Mouse (Mus musculus) kidney, embryonic 16.5 days (tissue): ENCODE data around the gene Cpsf4l. TPM values are rescaled to one million over a fixed set of nuclear protein-coding genes. Genes with fewer than 3 reads are reported as not detected.

Experiments used
- ATAC-seq: fragments of 200-750 bp; cut with Nextera tagmentation; 2 replicates; pipeline ENCODE4 v1.8.0; 2017; ENCODE audit warnings: moderate TSS enrichment; ENCODE audit not compliant: low FRiP score, low TSS enrichment
- H3K27ac ChIP-seq: fragments of 300-500 bp; sonication (generic); 2 replicates; pipeline ENCODE4 v1.5.1; 2014; ENCODE audit warnings: low read length
- H3K27me3 ChIP-seq: fragments of 300-500 bp; sonication (generic); 2 replicates; pipeline ENCODE4 v1.6.1; 2014; ENCODE audit warnings: low read length, control low read depth, mixed read lengths; ENCODE audit not compliant: insufficient read depth
- H3K36me3 ChIP-seq: fragments of 300-500 bp; sonication (generic); 2 replicates; pipeline ENCODE4 v1.6.1; 2014; ENCODE audit warnings: low read length, control low read depth, mixed read lengths; ENCODE audit not compliant: insufficient read depth
- H3K4me1 ChIP-seq: fragments of 300-500 bp; sonication (generic); 2 replicates; pipeline ENCODE4 v1.6.1; 2014; ENCODE audit warnings: low read length, control low read depth, mixed read lengths; ENCODE audit not compliant: insufficient read depth
- H3K4me2 ChIP-seq: fragments of 300-500 bp; sonication (generic); replicated peaks from 2 replicates; pipeline ENCODE4 v1.6.1; 2014; ENCODE audit warnings: low read depth, low read length
- H3K4me3 ChIP-seq: fragments of 300-500 bp; sonication (generic); 2 replicates; pipeline ENCODE4 v1.5.1; 2014; ENCODE audit warnings: mild to moderate bottlenecking, low read length
- H3K9ac ChIP-seq: fragments of 300-500 bp; sonication (generic); replicated peaks from 2 replicates; pipeline ENCODE4 v1.6.1; 2014; ENCODE audit warnings: low read length
- H3K9me3 ChIP-seq: fragments of 300-500 bp; sonication (generic); 2 replicates; pipeline ENCODE4 v1.6.1; 2016; ENCODE audit warnings: low read length, control low read depth
- WGBS: fragments of 180-500 bp; shearing (Covaris S2); extraction: QIAGEN DNeasy Blood & Tissue Kit; methylation state at CpG from one replicate; pipeline ENCODE4 v1.1.7; 2014; 5-methylcytosine and 5-hydroxymethylcytosine counted together
- polyA plus RNA-seq: library from polyadenylated mRNA; unstranded; fragments of >200 nt; fragmentation: Nextera tagmentation; extraction: Ambion mirVana; gene quantifications from 2 replicates; pipeline ENCODE4 v1.2.1, GENCODE M21; 2015

Cpsf4l gene
- polyA plus RNA-seq, 1 experiment from 2014 or later, result 1.3 TPM

DNA sequence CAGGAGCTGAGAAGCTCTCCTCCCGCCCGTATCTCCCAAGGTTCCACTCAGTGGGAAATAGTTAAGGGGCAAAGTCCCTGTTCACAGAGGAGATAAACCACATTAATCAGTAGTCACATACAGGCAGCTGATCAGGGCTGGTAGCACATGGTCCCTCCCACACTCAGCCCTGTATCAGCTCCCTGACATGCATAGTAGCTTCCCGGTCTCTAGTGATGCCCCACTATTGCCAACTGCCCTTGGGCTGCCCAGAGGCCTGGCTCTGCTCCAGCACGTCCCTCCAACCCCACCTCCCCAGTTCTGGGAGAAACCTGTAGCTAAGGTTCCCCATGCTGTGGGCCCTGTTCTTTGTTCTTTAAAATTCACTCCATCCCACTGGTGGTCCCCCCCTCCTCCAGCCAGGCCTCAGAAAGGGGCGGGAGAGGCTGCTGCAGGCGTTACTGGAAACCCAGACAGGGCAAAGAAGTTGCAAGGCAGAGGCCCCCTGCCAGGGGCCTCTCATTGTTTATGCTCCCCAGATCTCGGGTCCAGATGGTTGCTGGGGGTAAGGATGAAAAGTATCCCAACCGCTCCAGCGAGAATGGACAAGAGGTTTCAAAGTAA, 40.0 kb upstream of the Cpsf4l start:
- H3K4me1 ChIP-seq, result peaks cover 43% of the 10 kb centered on the region
- H3K27me3 ChIP-seq, result no peaks in the 10 kb centered on the region
- peak overlapping the region; percentile 82 for H3K4me2 ChIP-seq
- H3K27ac ChIP-seq, result peak overlapping the region; percentile 94
- no peak for ATAC-seq
- no peaks in the 10 kb centered on the region for H3K9me3 ChIP-seq
- peak overlapping the region; percentile 84 for H3K4me3 ChIP-seq
- peak overlapping the region; percentile 84 for H3K9ac ChIP-seq
- WGBS, result 1% methylated on average over 9 of the region's 9 CpGs
- H3K36me3 ChIP-seq, result no peaks in the 10 kb centered on the region

DNA sequence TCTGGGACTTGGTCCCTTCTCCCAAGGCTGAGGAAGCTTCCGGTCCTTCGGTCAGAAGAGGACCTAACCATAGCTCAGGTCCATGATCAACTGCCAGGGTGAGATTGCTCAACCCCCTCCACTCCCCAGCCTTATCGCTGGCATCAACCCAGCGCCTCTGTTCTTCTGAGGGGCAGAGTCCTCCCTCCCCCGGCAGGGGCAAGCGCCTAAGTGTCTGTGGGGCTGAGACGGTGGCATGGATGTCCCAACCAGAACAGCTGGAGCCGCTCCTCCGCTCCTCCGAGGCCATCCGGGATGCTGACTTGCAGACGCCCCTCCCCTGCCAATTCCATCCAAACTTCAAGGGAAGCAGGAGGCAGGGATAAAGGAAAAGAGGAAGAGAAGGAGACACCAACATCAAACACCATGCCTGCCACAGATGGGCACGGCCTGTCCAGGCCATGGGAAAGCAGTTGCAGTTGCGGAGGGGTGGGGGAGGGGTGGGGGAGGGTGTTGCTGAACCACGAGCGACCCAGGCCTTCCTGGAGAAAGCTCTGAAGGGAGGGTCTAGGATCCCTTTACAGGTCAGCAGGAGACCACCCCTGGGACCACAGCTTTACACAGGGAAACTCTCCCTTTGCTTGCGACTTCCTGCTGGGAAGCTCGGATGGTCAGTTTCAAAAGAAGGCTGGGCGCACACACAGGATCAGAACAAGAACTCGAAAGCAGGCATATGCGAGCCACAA, 39.1 kb upstream of the Cpsf4l start:
- Histone ChIP-seq H3K36me3 (no peaks in the 10 kb centered on the region), H3K9ac (peak overlapping the region; percentile 84), H3K4me2 (peak overlapping the region; percentile 82), H3K9me3 (no peaks in the 10 kb centered on the region), H3K27me3 (no peaks in the 10 kb centered on the region), H3K4me1 (peaks cover 43% of the 10 kb centered on the region), H3K27ac (peak overlapping the region; percentile 94), H3K4me3 (peak overlapping the region; percentile 84)
- WGBS, result 4% methylated on average over 21 of the region's 21 CpGs
- ATAC-seq, result no peak

DNA sequence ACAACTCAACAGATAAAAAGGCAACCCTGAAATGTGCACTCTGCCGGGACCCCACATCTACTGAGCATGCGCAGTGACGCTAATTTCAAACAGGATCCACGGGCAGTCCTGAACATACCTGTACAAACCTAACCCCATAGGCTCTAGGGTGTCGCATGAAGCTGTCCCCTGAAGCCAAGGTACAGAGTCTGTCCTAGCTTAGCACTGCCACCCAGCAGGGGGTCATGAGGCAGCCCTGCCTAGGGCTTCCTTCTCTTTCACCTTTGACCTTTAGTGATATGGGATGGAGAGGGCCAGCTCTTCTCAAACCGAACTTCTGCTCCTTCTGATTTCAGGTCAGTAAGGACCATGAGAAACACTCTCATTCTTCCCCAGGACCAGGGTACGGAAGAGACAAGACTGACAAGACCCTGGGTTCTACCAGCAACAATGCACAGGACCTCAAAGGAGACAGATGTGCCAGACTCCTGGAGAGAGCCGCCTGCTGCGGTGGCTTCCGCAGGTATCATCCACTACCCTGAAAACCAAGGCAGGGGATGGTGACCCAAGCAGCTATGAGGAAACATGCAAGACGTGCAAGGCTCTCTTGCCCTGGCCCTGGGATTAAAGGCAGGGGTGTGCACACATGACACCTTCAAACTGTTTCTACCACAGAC, 38.0 kb upstream of the Cpsf4l start:
- ATAC-seq, result no peak
- peak overlapping the region; percentile 17 for H3K9ac ChIP-seq
- peak overlapping the region; percentile 94 for H3K27ac ChIP-seq

DNA sequence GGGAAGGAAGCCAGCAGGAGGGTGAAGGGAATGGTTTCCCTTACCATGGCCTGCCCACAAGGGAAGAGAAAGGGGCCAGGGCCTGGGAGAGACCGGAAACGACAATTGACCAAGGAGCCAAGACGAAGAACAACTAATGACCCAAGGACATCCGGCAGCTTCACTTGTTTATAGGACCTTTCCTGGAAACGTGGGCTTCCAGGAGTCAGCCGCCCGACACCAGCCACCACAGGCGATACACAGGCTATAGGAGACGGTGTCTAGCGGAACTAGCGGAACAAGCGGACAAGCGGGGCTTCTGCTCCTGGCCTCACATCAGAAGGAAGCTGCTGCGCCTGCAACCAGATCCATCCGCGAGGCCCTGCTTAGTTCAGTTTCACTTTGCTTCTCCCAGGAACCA, 37.2 kb upstream of the Cpsf4l start:
- Histone ChIP-seq H3K27me3 (no peaks in the 10 kb centered on the region), H3K4me1 (peaks cover 37% of the 10 kb centered on the region), H3K27ac (peak overlapping the region; percentile 39), H3K4me3 (peak overlapping the region; percentile 3; the same call in 1 of the 2 replicates), H3K36me3 (peaks cover 15% of the 10 kb centered on the region), H3K4me2 (peak overlapping the region; percentile 82), H3K9me3 (peaks cover 7% of the 10 kb centered on the region; the same call in 1 of the 2 replicates), H3K9ac (peak overlapping the region; percentile 17; the same call in 1 of the 2 replicates)
- no peak for ATAC-seq
- 20% methylated on average over 16 of the region's 16 CpGs for WGBS

More for the DNA sequence above, 38.0 kb upstream of the Cpsf4l start:
- H3K4me3 ChIP-seq, result peak overlapping the region; percentile 4; the same call in 1 of the 2 replicates
- peaks cover 9% of the 10 kb centered on the region for H3K36me3 ChIP-seq
- peaks cover 7% of the 10 kb centered on the region; the same call in 1 of the 2 replicates for H3K9me3 ChIP-seq
- WGBS, result 78% methylated on average over 11 of the region's 11 CpGs
- no peaks in the 10 kb centered on the region for H3K27me3 ChIP-seq
- H3K4me2 ChIP-seq, result peak overlapping the region; percentile 82
- H3K4me1 ChIP-seq, result peaks cover 43% of the 10 kb centered on the region

DNA sequence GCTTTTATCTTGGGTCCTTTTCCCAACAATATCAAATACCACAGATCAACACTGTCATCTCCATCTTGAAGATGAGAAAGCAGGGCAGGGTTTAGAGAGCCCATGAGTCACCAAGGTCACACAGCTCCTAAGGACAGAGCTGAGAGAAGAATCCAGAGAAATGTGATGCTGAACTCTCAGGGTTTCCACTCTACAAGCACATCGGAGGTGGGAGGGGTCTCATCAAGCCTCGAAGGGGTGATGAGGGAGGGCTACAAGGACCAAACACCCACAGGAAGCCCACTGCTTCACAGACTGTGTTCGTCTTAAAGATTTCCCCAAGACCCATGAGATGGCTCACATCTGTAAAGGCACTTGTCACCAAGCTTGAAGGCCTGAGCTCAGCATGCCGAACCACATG, 36.1 kb upstream of the Cpsf4l start:
- Histone ChIP-seq H3K4me2 (no peak overlapping the region), H3K36me3 (peaks cover 15% of the 10 kb centered on the region), H3K9ac (no peak overlapping the region), H3K4me1 (peaks cover 36% of the 10 kb centered on the region), H3K27ac (no peak overlapping the region), H3K9me3 (peaks cover 7% of the 10 kb centered on the region; the same call in 1 of the 2 replicates), H3K4me3 (no peak overlapping the region), H3K27me3 (no peaks in the 10 kb centered on the region)
- 67% methylated on average over 4 of the region's 4 CpGs for WGBS
- ATAC-seq, result no peak

DNA sequence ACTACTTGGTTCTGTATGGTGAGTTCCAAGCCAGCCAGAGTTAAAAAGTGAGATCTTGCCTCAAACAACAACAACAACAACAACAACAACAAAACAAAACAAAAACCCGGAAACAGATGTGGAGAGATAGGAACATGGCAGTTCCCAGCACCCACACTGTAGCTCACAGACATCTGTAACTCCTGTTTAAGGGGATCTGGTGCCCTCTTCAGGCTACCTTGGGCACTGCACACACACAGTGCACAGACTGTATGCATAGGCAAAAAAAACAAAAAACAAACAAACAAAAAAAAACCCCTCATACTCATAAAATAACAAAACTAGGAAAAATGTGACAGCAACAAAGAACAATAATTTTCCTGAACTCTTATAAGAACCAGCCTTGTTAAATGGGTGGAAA, 33.2 kb upstream of the Cpsf4l start:
- H3K9ac ChIP-seq, result no peak overlapping the region
- H3K4me1 ChIP-seq, result peaks cover 30% of the 10 kb centered on the region
- no peak for ATAC-seq
- peaks cover 18% of the 10 kb centered on the region for H3K36me3 ChIP-seq
- WGBS, result 100% methylated on average over 1 of the region's 1 CpGs
- no peak overlapping the region for H3K27ac ChIP-seq
- H3K4me2 ChIP-seq, result no peak overlapping the region
- H3K9me3 ChIP-seq, result peaks cover 7% of the 10 kb centered on the region; the same call in 1 of the 2 replicates
- no peak overlapping the region for H3K4me3 ChIP-seq
- no peaks in the 10 kb centered on the region for H3K27me3 ChIP-seq

DNA sequence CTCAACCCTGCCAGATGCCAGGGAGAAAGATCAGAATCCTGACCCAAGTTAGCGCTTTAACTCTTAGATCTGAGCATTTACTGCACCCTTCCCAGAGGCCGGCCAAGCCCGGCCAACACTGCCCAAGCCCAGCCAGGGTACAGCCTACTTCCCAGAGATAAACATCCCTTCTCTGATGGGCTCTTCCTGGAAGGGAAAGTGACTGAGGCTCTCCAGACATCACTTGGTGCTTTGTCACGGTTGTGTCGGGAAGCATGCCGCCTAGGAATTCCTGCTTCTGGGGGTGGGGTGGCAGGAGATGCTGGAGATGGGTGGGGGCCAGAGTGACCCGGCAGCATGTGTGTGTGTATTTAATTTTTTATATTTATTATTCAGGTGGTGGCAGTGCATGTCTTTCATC, 30.3 kb upstream of the Cpsf4l start:
- peaks cover 43% of the 10 kb centered on the region for H3K4me1 ChIP-seq
- no peak for ATAC-seq

DNA sequence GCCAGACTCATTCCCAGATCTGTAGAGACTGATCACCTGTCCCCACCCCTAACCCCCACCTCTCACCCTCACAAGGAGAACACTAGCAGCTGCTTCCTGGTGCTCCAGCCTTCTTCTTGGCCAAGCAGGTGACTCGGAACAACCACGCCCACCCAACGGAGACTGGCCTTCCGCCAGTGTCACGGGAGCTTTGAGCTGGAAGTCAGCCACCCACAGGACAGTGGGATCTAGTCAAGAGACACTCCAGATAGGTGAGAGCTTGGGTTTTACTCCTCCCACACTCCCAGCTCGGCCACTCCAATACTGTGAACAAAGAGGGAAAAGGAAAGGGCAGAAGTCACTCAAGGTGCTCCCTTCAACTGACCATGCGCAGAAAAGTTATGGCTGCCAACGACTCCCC, 29.4 kb upstream of the Cpsf4l start:
- Histone ChIP-seq H3K27ac (peak overlapping the region; percentile 48; the same call in 1 of the 2 replicates), H3K4me3 (no peak overlapping the region), H3K36me3 (peaks cover 18% of the 10 kb centered on the region), H3K9ac (no peak overlapping the region), H3K4me2 (no peak overlapping the region), H3K27me3 (no peaks in the 10 kb centered on the region), H3K4me1 (peaks cover 52% of the 10 kb centered on the region), H3K9me3 (peaks cover 7% of the 10 kb centered on the region; the same call in 1 of the 2 replicates)
- WGBS, result 51% methylated on average over 8 of the region's 8 CpGs
- ATAC-seq, result no peak

More for the DNA sequence above, 30.3 kb upstream of the Cpsf4l start:
- 73% methylated on average over 7 of the region's 7 CpGs for WGBS
- peaks cover 7% of the 10 kb centered on the region; the same call in 1 of the 2 replicates for H3K9me3 ChIP-seq
- H3K36me3 ChIP-seq, result peaks cover 18% of the 10 kb centered on the region
- peak overlapping the region; percentile 48; the same call in 1 of the 2 replicates for H3K27ac ChIP-seq
- H3K4me2 ChIP-seq, result no peak overlapping the region
- H3K27me3 ChIP-seq, result no peaks in the 10 kb centered on the region
- no peak overlapping the region for H3K4me3 ChIP-seq
- no peak overlapping the region for H3K9ac ChIP-seq

DNA sequence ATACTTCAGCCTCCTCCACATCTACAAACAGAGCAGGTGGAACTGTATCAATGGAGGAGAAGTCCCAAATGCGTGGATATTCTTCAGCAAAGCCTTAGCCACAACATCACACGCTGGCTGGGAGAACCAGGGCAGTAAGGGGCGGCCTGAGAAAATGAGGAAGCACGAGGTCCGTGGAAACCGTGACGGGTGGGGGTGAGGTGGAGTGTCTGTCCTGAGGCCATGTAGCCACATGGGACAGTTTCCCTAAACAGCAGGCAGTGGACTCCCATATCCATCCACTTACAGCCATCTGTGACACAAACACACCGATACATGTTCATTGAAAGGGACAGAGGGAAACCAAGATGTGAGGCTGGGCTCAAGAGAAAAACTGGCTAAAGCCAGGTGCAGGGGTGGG, 28.1 kb upstream of the Cpsf4l start:
- Histone ChIP-seq H3K4me1 (peaks cover 65% of the 10 kb centered on the region), H3K27ac (no peak overlapping the region), H3K27me3 (no peaks in the 10 kb centered on the region), H3K9me3 (peaks cover under 1% of the 10 kb centered on the region; the same call in 1 of the 2 replicates), H3K36me3 (peaks cover 10% of the 10 kb centered on the region), H3K4me2 (no peak overlapping the region), H3K9ac (no peak overlapping the region), H3K4me3 (no peak overlapping the region)
- no peak for ATAC-seq
- WGBS, result 84% methylated on average over 8 of the region's 8 CpGs
